Mouse (Mus musculus) monocyte, adult 59 days (primary cell): Measurements from ENCODE around the gene Cyp2c68. TPM values are rescaled to one million over a fixed set of nuclear protein-coding genes. Genes with fewer than 3 reads are reported as not detected.

Source experiments
- total RNA-seq, 2 experiments: library from RNA; stranded (reverse); gene quantifications; one replicate each; pipeline ENCODE4 v1.2.4; 2023

Cyp2c68 gene
- total RNA-seq, result not detected

GRCm38 (mm10) chr19:39740920-39741319 is at the start of gene Cyp2c68:
Cyp2c68 (minus strand) TSS chr19:39741054.

GRCm38 (mm10) chr19:39648938-39649337 is 91.9 kb downstream of the Cyp2c68 start, which contains the start of gene Cyp2c67:
Cyp2c67 (minus strand) TSS chr19:39649051.

Other genes with a start within 250 kb of the Cyp2c68 start
- gene Cyp2c39, start 230.2 kb downstream of the Cyp2c68 start, total RNA-seq, result not detected
- gene Cyp2c67, start 92.0 kb downstream of the Cyp2c68 start, total RNA-seq, result not detected
- gene Cyp2c40, start 71.8 kb upstream of the Cyp2c68 start, total RNA-seq, result not detected
- not detected for gene Cyp2c69, start 145.7 kb upstream of the Cyp2c68 start, total RNA-seq